Mouse (Mus musculus): Measurements from ENCODE around the gene Il3.

Gene Il3

GRCm38 (mm10) chr11:54287821-54288453, 20.9 kb upstream of the Il3 start:
- no peak for DNase-seq (ENCODE audit: low read depth, low spot score)

DNA sequence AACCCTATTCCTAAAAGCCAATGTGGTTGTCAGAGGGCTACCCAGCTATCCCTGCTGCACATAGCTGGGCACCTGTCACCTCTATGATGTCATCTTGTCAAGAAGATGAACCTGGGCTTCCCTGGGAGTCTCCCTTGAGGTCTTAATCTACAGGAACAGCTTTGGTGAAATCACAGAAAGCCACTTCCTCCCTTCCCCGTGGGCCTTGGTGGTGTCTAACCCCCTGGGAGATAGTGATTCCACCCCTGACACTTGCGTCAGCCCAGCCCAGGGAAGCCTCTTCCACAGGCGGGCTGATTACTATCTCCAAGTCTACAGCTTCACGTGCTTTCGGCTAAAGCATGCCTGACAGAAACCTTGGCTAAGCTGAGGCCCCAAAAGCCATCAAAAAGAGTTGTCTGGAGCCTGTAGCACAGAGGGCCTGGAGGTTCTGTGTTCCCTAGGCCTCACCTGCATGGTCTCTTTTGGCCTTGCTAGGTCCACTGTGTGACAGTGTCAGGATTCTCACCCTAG, 4.4 kb upstream of the Il3 start:
- no peak for DNase-seq (ENCODE audit: low read depth, low spot score)

DNA sequence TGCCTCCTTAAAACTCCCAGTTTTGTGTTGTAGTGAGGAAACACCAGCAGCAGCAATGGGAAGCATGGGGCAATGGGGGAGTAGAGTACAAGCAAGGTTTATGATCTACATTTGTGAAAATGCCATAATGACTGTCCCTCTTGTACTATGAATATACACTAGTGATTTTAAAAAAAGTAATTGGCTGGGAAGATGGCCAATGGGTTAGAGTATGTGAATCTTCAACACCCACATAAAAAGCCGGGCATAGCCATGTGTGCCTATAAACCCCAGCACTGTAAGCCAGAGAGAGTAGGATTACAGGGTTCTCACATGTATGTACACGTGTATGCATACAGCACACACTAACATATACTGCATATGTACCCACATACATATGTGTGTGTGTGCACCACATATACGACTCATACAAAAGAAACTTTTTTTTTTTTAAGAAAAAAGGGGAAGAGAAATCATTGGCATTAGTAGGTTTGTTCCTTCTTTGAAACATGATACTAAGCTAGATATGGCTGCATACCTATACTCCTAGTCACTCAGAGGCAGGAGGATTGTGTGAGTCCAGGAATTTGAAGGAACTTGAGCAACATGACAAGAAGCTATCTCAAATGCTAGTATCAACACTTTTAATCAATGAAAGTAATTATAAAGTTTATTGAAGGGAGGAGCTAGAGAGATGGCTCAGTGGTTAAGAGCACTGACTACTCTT, 2.3 kb upstream of the Il3 start:
- no peak for DNase-seq (ENCODE audit: low read depth, low spot score)

GRCm38 (mm10) chr11:54264542-54264941, 2.5 kb downstream of the Il3 start:
- peak; percentile 54 for DNase-seq (ENCODE audit: low read depth, low spot score)

DNA sequence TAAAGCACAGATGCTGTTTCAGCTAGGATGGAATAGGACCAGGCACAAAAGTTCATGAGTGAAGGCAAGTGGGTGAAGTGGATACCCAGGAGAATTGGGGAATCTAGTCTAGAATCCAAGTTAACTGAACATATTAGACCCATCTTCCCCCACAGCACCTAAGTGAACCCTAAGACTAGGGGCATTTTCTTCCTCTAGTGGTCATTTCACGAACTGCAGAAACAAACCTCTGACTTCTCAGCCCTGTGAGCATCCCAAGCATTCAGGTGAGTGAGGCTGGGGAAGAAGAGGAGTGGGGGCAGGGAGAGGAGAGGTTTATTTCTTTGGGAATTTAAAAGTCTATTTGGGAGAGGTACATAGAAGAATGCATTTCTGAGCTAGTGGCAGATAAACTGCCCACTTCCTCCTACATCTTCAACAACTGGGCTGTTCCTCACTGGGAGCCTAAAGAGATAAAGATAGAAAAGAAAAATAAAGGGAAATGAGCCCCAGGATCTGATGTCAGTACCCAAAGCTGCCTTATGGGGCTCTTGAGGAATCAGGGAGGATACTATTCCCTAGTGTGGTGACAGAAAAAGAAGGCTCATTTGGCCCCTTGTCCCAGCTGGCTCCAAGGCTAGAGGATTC, 3.6 kb downstream of the Il3 start:
- DNase-seq (ENCODE audit: low read depth, low spot score) = no peak

DNA sequence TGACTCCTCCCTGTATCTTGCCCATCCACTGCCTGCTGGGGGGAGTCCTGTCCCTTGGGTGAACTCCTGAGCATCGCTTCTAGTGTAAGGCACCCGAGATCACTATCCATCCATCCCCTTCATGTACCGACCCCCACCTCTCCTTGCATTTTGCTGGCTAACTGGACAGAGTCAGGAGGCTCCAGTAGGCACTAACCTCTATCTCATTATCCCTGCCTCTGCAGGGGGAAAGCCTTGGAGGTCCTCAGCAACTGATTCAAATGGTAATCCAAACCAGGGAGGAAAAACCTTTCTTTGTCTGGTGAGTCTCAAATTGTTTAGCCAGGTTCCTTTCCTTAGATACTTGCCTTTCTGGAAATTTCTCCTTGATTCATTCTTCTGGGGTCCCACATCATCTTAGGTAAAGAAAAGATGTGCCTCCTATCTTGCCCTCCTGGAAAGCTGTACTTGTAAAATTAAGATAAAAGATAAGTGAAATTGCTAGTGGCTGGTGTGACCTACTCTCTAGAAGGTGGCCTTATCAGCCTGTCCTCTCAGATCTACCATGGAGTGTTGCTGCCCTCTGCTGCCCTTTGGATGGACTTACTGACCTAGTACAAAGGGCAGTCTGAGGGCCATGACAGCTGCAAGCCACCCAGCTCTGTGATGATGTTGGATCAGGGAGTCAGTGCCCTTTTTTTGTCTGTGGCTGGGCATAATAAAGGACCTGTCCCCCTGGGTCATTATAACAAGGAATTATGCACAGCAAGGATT, 10.3 kb downstream of the Il3 start:
- peak; percentile 69 for DNase-seq (ENCODE audit: low read depth, low spot score)

- DNase-seq (ENCODE audit: low read depth, low spot score) = no peak
Observed at GRCm38 (mm10) chr11:54254114-54254513, 13.0 kb downstream of the Il3 start.

DNA sequence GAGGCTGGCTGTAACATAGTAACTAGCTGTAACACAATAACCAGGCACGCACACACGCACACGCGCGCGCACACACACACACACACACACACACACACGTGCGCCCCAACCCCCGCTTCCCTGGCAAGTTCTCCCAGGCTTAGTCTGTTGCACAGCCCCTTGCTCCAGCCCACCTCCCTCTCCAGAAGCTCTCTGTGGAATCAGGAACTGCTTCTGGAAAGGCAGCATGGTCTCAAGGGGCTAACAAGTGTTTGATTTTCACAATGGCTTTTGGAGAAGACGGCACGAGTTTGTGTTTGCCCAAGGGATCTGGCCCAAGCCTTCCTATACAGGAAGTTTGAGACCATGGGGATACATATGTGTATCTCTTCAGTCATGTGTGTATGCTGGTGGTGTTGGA, 16.5 kb downstream of the Il3 start:
- no peak for DNase-seq (ENCODE audit: low read depth, low spot score)

- DNase-seq (ENCODE audit: low read depth, low spot score) = no peak
Observed at GRCm38 (mm10) chr11:54249748-54250147, 17.3 kb downstream of the Il3 start.

- no peak for DNase-seq (ENCODE audit: low read depth, low spot score)
Observed at GRCm38 (mm10) chr11:54248940-54249717, 17.9 kb downstream of the Il3 start, which contains the start of gene Csf2. TSS of gene Csf2 (minus strand) at chr11:54249667.

- no peak for DNase-seq (ENCODE audit: low read depth, low spot score)
Observed at GRCm38 (mm10) chr11:54247251-54247950, 19.7 kb downstream of the Il3 start.

- DNase-seq (ENCODE audit: low read depth, low spot score) = no peak
Observed at GRCm38 (mm10) chr11:54244465-54244864, 22.6 kb downstream of the Il3 start.

DNA sequence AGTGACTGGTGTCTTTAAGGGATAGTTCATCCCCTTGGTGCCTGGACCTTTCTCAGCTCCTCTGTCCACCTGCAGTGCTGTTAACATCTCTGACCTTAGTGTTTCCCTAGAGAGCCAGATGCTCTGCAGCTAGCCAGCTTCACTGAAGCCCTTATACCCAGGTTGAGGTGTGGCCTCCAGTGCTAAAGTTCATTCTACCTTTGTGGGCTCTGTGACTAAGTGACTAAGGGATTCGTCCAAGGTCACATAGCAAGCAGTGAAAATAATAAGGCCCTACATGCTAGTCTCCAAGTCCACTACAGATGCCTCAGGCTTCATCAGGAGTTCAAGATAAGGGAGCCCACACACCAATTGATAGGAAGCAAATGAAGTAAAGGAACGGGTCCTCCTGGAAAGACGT, 24.6 kb downstream of the Il3 start:
- DNase-seq (ENCODE audit: low read depth, low spot score) = no peak

GRCm38 (mm10) chr11:54236939-54237338, 30.1 kb downstream of the Il3 start:
- no peak for DNase-seq (ENCODE audit: low read depth, low spot score)

DNA sequence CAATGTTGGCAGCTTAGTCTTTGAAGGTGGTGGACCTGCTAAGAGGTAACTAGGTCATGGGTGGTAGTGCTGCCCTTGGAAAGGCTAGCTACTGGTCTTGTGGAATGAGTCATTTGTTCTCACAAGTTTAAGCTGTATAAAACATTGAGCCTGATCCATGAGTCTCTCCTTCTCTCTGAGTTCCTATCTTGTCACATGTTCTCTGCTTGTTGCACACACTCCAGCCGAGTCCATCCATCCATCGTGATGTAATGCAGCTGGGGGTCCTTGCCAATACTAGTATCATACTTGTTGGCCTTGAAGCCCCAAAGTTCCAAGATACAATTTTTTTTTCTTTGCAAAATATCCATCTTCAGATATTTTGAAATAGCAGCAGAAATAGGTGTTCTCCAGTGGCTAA, 39.6 kb downstream of the Il3 start:
- no peak for DNase-seq (ENCODE audit: low read depth, low spot score)

GRCm38 (mm10) chr11:54224475-54224986, 42.5 kb downstream of the Il3 start:
- no peak for DNase-seq (ENCODE audit: low read depth, low spot score)

DNA sequence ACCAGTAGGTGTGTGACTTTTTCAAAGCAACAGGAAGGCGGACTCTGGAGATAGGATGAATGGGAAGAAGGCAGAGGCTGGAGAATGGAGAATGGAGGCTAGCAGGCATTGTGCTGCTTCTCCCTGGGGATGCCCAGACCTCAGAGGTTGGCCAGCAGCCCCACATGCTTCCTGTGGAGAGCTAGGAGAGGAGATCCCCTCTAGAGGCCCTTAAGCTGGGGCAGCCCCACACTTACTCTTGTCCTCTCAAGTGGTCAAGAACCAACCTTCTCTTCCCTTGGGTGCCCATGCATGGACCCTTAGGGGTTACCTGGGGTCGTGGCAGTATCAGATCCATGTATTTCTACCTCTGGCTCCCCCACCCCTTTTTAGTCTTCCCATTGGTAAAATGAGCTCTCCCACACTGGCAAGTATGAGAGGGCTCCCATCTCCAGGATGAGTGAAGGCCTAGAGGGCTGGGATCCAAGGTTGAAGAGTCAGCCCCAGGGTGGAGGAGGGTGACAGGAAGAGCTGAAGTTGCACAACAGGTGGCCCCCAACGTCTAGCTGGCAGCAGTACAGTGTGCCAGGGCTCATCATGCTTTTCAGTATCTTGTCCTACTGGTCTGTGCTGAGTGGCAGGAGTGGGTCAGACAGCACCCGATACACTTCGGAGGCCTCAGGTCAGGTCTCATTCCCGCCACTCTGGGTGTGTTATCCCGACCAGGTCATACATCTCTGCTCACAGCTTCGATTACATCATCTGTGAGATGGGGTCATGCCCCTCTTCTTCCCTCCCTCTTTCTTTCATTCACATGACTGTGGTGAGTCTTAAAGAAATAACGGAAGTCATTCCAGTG, 43.2 kb downstream of the Il3 start:
- DNase-seq (ENCODE audit: low read depth, low spot score) = no peak

GRCm38 (mm10) chr11:54219903-54220740, 47.0 kb downstream of the Il3 start:
- DNase-seq (ENCODE audit: low read depth, low spot score) = no peak

GRCm38 (mm10) chr11:54219191-54219590, 47.9 kb downstream of the Il3 start:
- DNase-seq (ENCODE audit: low read depth, low spot score) = no peak
